Comparison of ENCODE assay signal across 8 mouse cellular contexts in genomic region chr6:29517139-29517538, GRCm38 (mm10). TPM values are rescaled to one million over a fixed set of nuclear protein-coding genes. Genes with fewer than 3 reads are reported as not detected.
DNase-seq lines count a peak whose midpoint lies in the region; ATAC-seq lines count a peak whose summit lies in the region.

No protein-coding gene starts in this region.

- H3K9me3 ChIP-seq in megakaryocyte, embryonic 14.5 days, result peaks cover 10% of the 10 kb centered on the region

- H3K36me3 ChIP-seq in megakaryocyte, embryonic 14.5 days (replicated peaks; ENCODE audit: low read length), result peaks cover 2% of the 10 kb centered on the region

- H3K4me3 ChIP-seq in megakaryocyte, embryonic 14.5 days (replicated peaks), result peak overlapping the region; percentile 11

- 0 out of 2 replicates have a peak, but pooled peaks have one; percentile 49 for ATAC-seq in erythroid progenitor cell, adult 5-6 weeks (replicated peaks; ENCODE audit: low FRiP score, poor library complexity, severe bottlenecking)

- H3K4me1 ChIP-seq in megakaryocyte, embryonic 14.5 days, result peaks cover 16% of the 10 kb centered on the region

- DNase-seq in cerebellum, adult 18-20 months, result peak; percentile 21 to 34
- no peak for DNase-seq in cerebellum, adult 11 months
- DNase-seq in adrenal gland, adult 2 months, result peak; percentile 72
- peak; percentile 85 for DNase-seq in heart, postnatal 4 days
- peak; percentile 53 to 58 for DNase-seq in layer of hippocampus, postnatal 36 days
- DNase-seq in spleen, adult 18-20 months, result peak; percentile 75 to 85

- H3K27me3 ChIP-seq in megakaryocyte, embryonic 14.5 days (replicated peaks), result peaks cover 62% of the 10 kb centered on the region

RNA-seq across cellular contexts. Expression of gene Irf5, which starts 9.3 kb away (rescaled TPM):
- total RNA-seq in adrenal gland, adult 2 months (2021), result 1 to 10 TPM; 4.9 to 6.6 TPM
- polyA plus RNA-seq in adrenal gland, adult 2 months (2012; rRNA removed), result 15.0 and 15.1 TPM in 2 replicates
- 2.5 and 9.7 TPM in 2 replicates for total RNA-seq in erythroid progenitor cell, adult 5-6 weeks (2015; ENCODE audit: low replicate concordance)
- 6.7 and 13.5 TPM in 2 replicates for total RNA-seq in erythroid progenitor cell, adult 5-6 weeks (2017; ENCODE audit: low replicate concordance)
- 1 to 10 TPM; 3.0 TPM for total RNA-seq in heart, postnatal 4 days (2021)
- 1 to 10 TPM; 4.5 to 4.8 TPM for total RNA-seq in layer of hippocampus, postnatal 36 days (2021)
- 7.5 and 22.4 TPM in 2 replicates for polyA plus RNA-seq in megakaryocyte, embryonic 14.5 days (2012; ENCODE audit: insufficient read depth, low replicate concordance)

RNA-seq across cellular contexts. Expression of gene Kcp, which starts 9.4 kb away (rescaled TPM):
- 1 to 10 TPM; 1.9 to 2.1 TPM for total RNA-seq in adrenal gland, adult 2 months (2021)
- 6.6 and 8.3 TPM in 2 replicates for polyA plus RNA-seq in adrenal gland, adult 2 months (2012; rRNA removed)
- total RNA-seq in erythroid progenitor cell, adult 5-6 weeks (2015; ENCODE audit: low replicate concordance), result not detected in 2 replicates
- not detected in 2 replicates for total RNA-seq in erythroid progenitor cell, adult 5-6 weeks (2017; ENCODE audit: low replicate concordance)
- total RNA-seq in heart, postnatal 4 days (2021), result 10 to 100 TPM; 11.6 to 15.1 TPM
- 1 to 10 TPM; 1.7 to 1.9 TPM for total RNA-seq in layer of hippocampus, postnatal 36 days (2021)
- 0.35 TPM in 1 of 2 replicates, not detected in the other for polyA plus RNA-seq in megakaryocyte, embryonic 14.5 days (2012; ENCODE audit: insufficient read depth, low replicate concordance)

RNA-seq across cellular contexts. Expression of gene Atp6v1fnb, which starts 45.9 kb away (rescaled TPM):
- total RNA-seq in adrenal gland, adult 2 months (2021), result under 1 TPM in 1 of 2 experiments, not detected in 1; 0.46 TPM
- polyA plus RNA-seq in adrenal gland, adult 2 months (2012; rRNA removed), result not detected in 2 replicates
- total RNA-seq in erythroid progenitor cell, adult 5-6 weeks (2015; ENCODE audit: low replicate concordance), result not detected in 2 replicates
- 0.64 TPM in 1 of 2 replicates, not detected in the other for total RNA-seq in erythroid progenitor cell, adult 5-6 weeks (2017; ENCODE audit: low replicate concordance)
- not detected for total RNA-seq in heart, postnatal 4 days (2021)
- total RNA-seq in layer of hippocampus, postnatal 36 days (2021), result 1 to 10 TPM; 1.2 to 2.0 TPM
- polyA plus RNA-seq in megakaryocyte, embryonic 14.5 days (2012; ENCODE audit: insufficient read depth, low replicate concordance), result 0.29 TPM in 1 of 2 replicates, not detected in the other

RNA-seq across cellular contexts. Expression of gene Atp6v1f, which starts 49.6 kb away (rescaled TPM):
- total RNA-seq in adrenal gland, adult 2 months (2021), result 100 to 1,000 TPM; 221 to 237 TPM
- 319 and 344 TPM in 2 replicates for polyA plus RNA-seq in adrenal gland, adult 2 months (2012; rRNA removed)
- total RNA-seq in erythroid progenitor cell, adult 5-6 weeks (2015; ENCODE audit: low replicate concordance), result 66.7 and 71.7 TPM in 2 replicates
- total RNA-seq in erythroid progenitor cell, adult 5-6 weeks (2017; ENCODE audit: low replicate concordance), result 24.1 and 45.5 TPM in 2 replicates
- total RNA-seq in heart, postnatal 4 days (2021), result 100 to 1,000 TPM; 110 to 117 TPM
- total RNA-seq in layer of hippocampus, postnatal 36 days (2021), result 100 to 1,000 TPM; 242 to 264 TPM
- 173 and 385 TPM in 2 replicates for polyA plus RNA-seq in megakaryocyte, embryonic 14.5 days (2012; ENCODE audit: insufficient read depth, low replicate concordance)

Comparison
In these comparisons a context has a peak if more than half of its experiments do, and no peak if none do; other contexts are left out.
1. RNA of gene Kcp, which starts 9.4 kb away (total RNA-seq): 11.6 to 15.1 TPM in heart, postnatal 4 days; 1.9 to 2.1 TPM in adrenal gland, adult 2 months, 1.7 to 1.9 TPM in layer of hippocampus, postnatal 36 days and not detected in erythroid progenitor cell, adult 5-6 weeks; every median in the first group is over 4 times any median in the second.